Mouse (Mus musculus): ENCODE measurements around the gene Snrpg. TPM values are rescaled to one million over a fixed set of nuclear protein-coding genes. Genes with fewer than 3 reads are reported as not detected.
A peak's percentile ranks its signal among the peaks of the same experiment; 100 is the strongest.

Gene Snrpg
- total RNA-seq, 2 experiments from 2014 or later: 45.9 to 49.7 TPM

DNA sequence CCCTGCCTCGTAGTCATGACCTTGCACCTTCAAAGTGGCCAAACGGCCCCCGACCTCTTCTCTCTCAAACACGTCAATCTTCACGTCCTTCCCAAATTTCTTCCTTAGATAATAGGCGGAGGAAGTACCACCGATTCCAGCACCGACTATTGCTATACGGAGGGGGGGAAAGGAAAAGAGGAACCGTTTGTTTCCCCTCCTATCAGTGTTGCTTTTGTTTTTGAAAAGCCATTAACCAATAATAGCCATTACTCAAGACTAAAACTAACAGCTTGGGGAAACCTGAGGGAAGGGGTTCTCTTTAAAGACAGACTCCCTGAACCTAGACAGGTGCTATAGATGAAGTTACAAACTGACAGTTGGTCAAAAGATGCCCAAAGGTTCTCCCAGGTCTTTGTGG lies 24.9 kb downstream of the Snrpg start:
- intact Hi-C loops (cut with DNase I): loop anchor here (2.0 kb wide), 1 partner anchor 25 kb away; the partner anchor contains the start of gene Snrpg
- DNase-seq (ENCODE audit: low spot score): no peak

DNA sequence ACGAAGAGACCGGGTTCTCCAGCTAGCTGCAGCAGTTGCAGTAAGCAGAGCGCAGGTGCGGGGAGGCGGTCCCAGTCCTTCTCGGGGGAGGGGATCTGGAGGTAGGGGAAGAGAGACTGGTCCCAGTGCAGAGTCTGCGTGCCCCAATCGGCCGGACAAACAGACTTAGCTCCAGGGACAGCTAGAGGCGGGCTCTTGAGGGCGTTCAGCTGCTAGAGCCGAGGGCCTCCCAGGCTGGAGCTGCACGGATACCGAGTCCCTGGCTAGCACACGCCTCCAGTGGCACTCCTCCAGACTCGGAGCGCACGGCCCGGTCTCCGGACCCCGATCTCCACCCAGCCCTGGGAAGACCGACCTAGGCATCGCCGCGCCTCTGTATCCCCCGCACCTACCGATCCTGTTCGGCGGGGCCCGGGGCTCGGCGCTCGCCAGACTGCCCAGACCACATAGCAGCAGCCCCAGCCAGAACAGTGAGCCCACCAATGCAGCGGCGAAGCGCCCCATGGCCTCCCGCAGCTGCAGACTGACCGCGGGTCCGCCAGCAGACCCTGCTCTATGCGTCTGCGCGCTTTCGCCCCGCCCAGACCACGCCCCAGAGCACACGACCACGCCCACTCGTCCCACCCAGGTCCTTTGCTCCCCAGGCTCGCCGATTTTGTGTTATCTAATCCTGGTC lies 25.6 kb downstream of the Snrpg start, which contains the start of gene Pcyox1:
Gene Pcyox1, minus strand, starts transcription at position 574 of the 676 bp plus-strand sequence.
- intact Hi-C loops (cut with DNase I): loop anchor here (2.0 kb wide), 1 partner anchor 26 kb away; the partner anchor contains the start of gene Snrpg
- peak; percentile 84 for DNase-seq (ENCODE audit: low spot score)

GRCm38 (mm10) chr6:86397257-86397980 lies 26.3 kb downstream of the Snrpg start:
- intact Hi-C loops (cut with DNase I): loop anchor here (2.0 kb wide), 1 partner anchor 27 kb away; the partner anchor contains the start of gene Snrpg
- no peak for DNase-seq (ENCODE audit: low spot score)

DNA sequence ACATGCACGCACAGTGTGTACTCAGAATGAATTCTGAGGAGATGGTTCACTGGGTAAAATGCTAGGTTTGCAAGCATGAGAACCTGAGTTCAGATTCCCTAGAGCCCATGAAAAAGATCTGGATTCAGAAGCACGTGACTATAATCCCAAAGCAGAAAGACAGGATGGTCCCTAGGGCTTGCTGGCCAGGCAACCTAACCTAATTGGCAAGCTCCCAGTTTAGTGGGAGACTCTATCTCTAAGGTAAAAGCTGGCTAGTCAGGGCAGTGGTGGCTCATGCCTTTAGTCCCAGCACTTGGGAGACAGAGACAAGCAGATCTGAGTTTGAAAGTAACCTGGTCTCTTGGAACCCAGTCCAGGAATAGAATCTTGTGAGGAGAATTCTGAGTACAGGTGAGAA lies 27.9 kb downstream of the Snrpg start:
- intact Hi-C loops (cut with DNase I): no loop called here
- no peak for DNase-seq (ENCODE audit: low spot score)

DNA sequence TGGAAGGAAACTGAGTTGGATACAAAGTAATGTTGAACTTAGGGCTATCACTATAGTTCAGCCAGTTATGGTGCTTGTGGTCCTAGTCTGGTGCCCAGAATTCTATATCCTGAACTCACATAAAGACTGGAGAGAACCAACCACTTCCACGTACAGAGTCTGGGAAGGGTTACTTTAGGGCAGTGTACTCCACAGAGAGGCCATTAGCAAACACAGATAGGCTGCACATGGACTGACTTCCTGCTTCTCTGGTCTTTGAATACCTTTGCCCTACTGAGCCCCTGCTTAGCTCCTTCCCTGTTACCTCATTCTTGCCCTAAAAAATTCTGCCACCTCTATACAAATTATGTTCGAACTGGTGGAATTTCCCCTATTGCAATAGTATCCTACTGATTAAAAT lies 28.9 kb downstream of the Snrpg start:
- intact Hi-C loops (cut with DNase I): loop anchor here (5.0 kb wide), 2 partner anchors 258 to 273 kb away; no protein-coding TSS in a partner anchor
- no peak for DNase-seq (ENCODE audit: low spot score)

DNA sequence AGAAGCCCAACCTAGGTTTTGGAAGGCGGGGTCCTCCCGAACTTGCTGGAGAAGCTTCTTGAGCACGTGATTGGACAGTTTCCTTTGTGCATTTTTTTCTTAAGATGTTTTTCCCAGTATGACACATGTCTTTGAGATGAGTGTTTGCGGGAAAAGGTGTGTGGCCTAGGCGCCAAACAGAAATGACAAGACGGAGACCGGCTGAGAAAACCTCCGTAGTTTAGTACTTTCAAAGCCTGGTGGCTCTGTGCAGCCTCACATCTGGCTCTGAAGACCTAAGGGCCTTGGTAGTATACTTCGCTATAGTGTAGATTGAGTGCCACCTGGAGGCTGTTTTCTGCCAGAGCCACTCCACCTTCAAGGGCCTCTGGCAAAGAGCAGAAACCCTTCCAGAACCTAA lies 29.9 kb downstream of the Snrpg start:
- intact Hi-C loops (cut with DNase I): loop anchor here (5.0 kb wide), 2 partner anchors 259 to 274 kb away; no protein-coding TSS in a partner anchor
- DNase-seq (ENCODE audit: low spot score): peak; percentile 38

DNA sequence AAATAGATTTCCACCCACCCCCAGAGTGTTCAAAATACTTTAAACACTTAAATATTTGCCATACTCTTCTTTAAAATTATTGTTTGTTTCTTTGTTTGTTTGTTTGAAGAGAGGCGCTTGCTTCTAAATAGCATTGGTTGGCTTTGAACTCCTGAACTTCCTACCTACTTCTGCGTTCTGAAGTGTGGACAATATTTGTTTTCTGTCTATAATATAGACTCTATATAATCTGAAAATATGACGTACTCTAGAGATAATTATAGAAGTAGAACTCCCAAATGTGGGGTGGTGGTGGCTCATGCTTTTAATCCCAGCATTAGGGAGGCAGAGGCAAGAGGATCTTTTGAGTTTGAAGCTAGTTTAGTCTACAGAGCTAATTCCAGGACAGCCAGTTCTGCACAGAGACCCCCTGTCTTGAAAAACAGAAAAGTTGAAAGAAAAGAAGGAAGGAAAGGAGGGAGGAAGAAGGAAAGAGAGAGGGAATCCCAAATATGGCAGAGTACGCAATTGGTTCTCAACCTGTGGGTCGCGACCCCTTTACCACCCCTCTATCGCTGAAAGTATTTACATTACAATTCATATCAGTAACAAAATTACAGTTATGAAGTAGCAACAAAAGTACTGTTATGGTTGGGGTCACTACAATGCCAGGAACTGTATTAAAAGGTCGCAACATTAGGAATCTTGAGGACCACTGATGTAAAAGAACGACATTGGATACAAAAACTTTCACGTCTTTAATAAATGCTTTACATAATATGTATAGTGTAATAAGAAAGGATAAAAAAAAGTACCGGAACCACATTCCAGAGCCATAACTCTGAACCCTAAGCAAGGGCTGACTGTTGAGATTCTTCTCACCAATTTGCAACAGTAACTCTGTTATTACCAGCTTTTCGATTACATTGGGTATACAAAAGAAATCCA lies 31.8 kb downstream of the Snrpg start:
- intact Hi-C loops (cut with DNase I): loop anchor here (2.0 to 5.0 kb wide), 3 partner anchors 38 to 276 kb away; partner anchors contain the start of gene Fam136a
- no peak for DNase-seq (ENCODE audit: low spot score)

GRCm38 (mm10) chr6:86403728-86404099 lies 32.6 kb downstream of the Snrpg start:
- intact Hi-C loops (cut with DNase I): loop anchor here (2.0 to 5.0 kb wide), 3 partner anchors 39 to 276 kb away; partner anchors contain the start of gene Fam136a
- DNase-seq (ENCODE audit: low spot score): no peak

DNA sequence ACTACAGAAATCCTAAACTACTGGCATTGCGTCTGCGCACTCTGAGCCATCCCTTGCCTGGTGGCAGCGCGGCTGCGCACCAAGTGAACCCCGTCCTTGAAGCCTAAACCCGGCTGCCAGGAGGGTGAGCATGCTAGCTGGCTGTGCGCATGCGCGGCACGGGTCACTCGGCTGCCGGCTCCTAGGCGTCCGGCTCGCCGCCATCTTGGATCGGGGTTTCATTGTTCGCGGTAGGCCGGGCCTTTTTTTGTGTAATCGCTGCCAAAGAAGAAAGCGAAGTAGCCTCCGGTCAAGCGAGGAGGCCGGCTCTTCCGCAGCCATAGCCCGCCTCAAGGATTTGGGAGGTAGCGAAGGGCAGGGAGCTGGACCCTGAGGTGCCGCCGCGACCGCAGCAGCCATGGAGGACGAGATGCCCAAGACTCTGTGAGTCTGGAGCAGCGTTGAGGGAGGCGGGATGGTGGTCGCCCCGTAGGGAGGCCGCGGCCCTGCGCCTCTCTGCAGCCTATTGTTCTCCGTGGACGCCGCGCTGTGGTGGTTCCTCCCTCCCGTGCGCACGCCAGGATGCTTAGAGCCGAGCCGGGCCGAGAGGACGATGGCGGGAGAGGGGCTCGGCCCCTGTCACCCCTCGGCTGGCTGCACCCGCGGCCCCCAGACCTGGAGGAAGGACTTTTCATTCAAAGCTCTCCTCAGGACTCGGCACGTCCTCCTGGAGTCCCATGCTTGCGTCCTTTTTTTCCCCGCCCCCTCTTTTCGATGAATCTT lies 33.2 kb downstream of the Snrpg start, which contains the start of gene Tia1:
Gene Tia1, plus strand, starts transcription at position 120 of the 762 bp plus-strand sequence.
- peak; percentile 96 for DNase-seq (ENCODE audit: low spot score)
- intact Hi-C loops (cut with DNase I): loop anchor here (5.0 kb wide), 2 partner anchors 262 to 277 kb away; no protein-coding TSS in a partner anchor

GRCm38 (mm10) chr6:86404996-86405395 lies 33.9 kb downstream of the Snrpg start:
- intact Hi-C loops (cut with DNase I): loop anchor here (5.0 kb wide), 2 partner anchors 263 to 278 kb away; no protein-coding TSS in a partner anchor
- DNase-seq (ENCODE audit: low spot score): no peak

- intact Hi-C loops (cut with DNase I): no loop called here
- no peak for DNase-seq (ENCODE audit: low spot score)
These were observed 35.2 kb downstream of the Snrpg start for GRCm38 (mm10) chr6:86406306-86406705.

GRCm38 (mm10) chr6:86418711-86419110 lies 47.6 kb downstream of the Snrpg start:
- intact Hi-C loops (cut with DNase I): no loop called here
- DNase-seq (ENCODE audit: low spot score): no peak

- intact Hi-C loops (cut with DNase I): no loop called here
- DNase-seq (ENCODE audit: low spot score): no peak
These were observed 48.1 kb downstream of the Snrpg start for GRCm38 (mm10) chr6:86419239-86419638.

DNA sequence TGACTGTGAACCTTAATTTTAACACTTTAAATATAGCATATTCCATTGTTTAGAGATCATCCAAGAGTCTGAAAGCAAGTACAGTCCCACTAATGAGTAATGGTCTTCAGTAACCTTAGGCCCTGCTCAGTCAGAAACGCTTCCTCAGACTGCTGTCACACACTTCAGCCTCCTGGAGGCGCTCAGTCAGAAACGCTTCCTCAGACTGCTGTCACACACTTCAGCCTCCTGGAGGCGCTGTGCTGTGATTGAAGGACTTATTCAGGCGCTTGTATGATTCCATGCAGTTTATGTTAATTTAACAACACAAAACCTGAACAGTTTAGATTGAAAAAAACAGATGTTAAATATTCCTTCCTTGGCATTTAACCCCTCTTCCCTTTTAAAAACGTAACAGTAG lies 49.4 kb downstream of the Snrpg start:
- DNase-seq (ENCODE audit: low spot score): no peak
- intact Hi-C loops (cut with DNase I): no loop called here

DNA sequence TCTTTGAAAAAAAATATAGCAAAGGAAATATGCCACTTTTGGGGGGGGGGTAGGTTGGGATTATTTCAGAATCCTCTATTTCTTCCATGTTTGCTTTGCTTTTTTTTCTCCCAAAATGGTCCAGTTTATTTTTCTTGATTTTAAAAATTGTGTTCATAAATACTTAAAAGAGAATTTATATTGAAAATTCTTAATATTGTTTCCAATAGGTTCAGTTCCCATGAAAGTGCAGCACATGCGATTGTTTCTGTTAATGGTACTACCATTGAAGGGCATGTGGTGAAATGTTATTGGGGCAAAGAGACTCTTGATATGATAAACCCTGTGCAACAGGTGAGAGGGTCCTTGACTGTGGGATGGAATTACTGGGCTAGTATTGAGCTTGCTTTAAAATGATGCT lies 55.3 kb downstream of the Snrpg start, which contains the start of gene Gm44790:
Gene Gm44790, plus strand, starts transcription at position 301 of the 400 bp plus-strand sequence.
- DNase-seq (ENCODE audit: low spot score): no peak
- intact Hi-C loops (cut with DNase I): no loop called here

Data from heart, postnatal 25 days (tissue).